Mouse (Mus musculus): ENCODE data around the gene Kcnip1. TPM values are rescaled to one million over a fixed set of nuclear protein-coding genes. Genes with fewer than 3 reads are reported as not detected.

Gene Kcnip1
- total RNA-seq, 2 experiments from 2014 or later, result not detected

- intact Hi-C loops (cut with DNase I), result no loop called here
- DNase-seq (ENCODE audit: low spot score), result no peak
Measured at GRCm38 (mm10) chr11:33944786-33945328, 48.1 kb downstream of the Kcnip1 start.

GRCm38 (mm10) chr11:33944067-33944785 is 48.7 kb downstream of the Kcnip1 start:
- no peak for DNase-seq (ENCODE audit: low spot score)
- intact Hi-C loops (cut with DNase I), result no loop called here

- no peak for DNase-seq (ENCODE audit: low spot score)
- intact Hi-C loops (cut with DNase I), result no loop called here
Measured at GRCm38 (mm10) chr11:33943565-33943964, 49.4 kb downstream of the Kcnip1 start.

DNA sequence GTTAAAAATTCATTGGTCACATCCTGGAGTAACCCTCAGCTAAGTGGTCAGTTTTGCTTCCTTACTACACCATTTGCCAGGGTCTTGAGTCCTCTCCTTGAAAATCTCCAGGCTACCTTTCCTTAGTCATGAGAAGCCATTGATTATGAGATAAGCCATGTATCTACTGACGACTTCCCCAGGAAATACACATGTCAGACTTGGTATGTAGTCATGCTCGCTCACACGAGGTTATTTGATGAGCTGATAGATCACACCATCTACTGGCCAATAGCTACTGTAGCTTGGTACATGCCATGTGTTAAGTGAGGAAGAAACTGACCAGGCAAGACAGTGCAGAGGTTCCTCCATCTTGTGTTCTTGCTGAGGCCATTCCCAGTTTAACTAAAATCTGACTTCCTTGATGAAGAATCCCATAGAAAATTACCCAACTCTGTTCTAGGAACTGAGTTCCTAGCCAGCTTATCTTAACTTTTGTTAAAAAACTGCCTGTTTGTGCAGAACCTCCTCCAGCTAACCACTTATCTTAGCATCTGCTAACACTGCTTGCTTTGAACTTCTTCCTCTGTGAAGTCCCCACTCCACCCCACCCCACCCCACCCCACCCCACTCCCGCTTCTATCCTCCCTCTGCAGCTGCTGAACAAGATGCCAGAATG is 53.4 kb downstream of the Kcnip1 start:
- no peak for DNase-seq (ENCODE audit: low spot score)
- intact Hi-C loops (cut with DNase I), result no loop called here

DNA sequence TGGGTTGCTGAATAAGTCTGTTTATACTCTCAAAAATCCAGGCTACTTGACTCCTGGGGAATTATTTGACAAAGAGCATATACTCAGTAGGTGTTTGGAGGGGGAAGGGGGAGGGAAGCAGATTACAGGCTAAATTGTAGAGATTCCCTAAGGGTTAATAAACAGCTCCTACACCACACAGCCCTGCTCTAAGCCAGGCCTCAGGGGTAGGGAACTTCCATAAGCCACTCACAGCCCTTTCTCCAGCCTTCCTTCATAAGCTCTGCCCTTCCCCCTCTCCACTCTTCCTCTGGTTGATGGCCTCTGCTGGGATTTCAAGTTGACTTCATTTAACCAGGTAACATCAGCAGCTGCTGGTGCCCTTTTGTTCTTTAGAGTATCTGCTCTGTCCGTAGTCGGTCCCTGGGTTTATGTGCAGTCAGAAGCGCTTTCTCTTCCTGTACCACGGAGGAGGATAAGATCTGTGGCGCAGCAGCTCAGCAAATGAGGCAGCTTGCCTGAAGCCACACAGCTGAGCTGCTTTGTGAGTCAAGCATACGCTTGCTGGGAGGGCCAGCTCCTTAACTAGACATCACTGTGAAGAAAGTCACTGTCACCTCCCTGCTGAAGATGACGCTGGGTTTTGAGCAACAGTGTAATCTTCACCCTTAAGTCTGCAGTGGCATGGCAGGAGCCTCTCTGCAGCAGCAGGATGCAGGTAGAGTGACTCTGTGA is 54.2 kb downstream of the Kcnip1 start:
- intact Hi-C loops (cut with DNase I), result no loop called here
- no peak for DNase-seq (ENCODE audit: low spot score)

- intact Hi-C loops (cut with DNase I), result no loop called here
- DNase-seq (ENCODE audit: low spot score), result no peak
Measured at GRCm38 (mm10) chr11:33937641-33938040, 55.3 kb downstream of the Kcnip1 start.

DNA sequence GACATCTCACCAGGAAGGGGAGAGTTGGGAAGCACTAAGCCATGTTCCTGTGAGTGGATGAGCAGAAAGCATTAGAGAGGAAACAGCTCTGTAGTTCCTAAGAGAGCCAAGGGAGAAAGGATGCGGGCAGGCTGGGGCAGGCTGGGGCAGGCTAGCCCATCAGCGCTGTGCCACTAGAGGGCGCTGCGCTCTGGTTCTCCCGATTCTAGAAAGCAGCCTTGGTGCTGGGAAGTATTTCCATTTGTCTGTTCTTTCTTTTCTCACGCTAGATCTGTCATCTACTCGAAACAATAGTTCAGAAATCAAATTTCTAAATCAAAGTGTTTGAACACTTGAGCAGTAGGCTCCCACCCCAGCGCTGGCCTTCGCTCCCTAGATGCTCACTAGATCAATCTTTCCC is 58.7 kb downstream of the Kcnip1 start:
- no peak for DNase-seq (ENCODE audit: low spot score)
- intact Hi-C loops (cut with DNase I), result no loop called here

GRCm38 (mm10) chr11:33932386-33933111 is 60.4 kb downstream of the Kcnip1 start:
- intact Hi-C loops (cut with DNase I), result no loop called here
- DNase-seq (ENCODE audit: low spot score), result no peak

DNA sequence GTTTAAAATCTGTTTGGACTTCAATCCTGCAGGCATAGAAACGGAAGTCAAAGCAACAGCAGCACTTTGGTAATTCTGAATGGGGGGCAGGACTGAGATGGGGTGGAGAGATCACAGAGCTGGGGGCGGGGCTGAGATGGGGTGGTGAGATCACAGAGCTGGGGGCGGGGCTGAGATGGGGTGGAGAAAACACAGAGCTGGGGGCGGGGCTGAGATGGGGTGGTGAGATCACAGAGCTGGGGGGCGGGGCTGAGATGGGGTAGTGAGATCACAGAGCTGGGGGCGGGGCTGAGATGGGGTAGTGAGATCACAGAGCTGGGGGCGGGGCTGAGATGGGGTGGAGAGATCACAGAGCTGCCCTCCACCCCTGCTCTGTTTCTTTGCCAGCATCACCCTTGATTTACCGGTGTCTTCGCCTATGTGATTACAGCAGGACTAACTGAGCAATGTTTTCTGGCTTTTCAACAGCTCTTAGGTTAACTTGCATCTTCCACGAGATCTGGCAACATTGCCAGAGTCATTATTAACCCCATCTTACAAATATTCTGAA is 61.0 kb downstream of the Kcnip1 start:
- intact Hi-C loops (cut with DNase I), result no loop called here
- no peak for DNase-seq (ENCODE audit: low spot score)

DNA sequence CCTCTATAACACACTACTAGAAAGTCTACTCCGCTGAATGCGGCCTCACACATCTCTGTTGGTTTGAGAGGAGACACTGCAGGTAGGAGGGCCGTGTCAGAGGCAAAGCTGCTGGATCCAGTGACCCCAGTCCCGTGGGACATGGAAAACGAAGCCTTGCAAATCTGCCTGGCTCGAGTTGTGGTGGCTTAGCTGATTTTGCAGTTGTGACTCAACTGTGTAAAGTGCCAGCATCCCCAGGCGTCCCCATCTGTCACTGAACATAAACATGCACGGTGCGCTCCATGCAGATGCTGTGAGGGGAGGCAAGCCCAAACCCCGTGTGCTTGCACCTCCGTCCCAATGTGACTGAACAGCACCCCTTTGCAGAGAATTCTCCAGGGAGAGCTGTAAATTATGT is 63.5 kb downstream of the Kcnip1 start:
- no peak for DNase-seq (ENCODE audit: low spot score)
- intact Hi-C loops (cut with DNase I), result no loop called here

DNA sequence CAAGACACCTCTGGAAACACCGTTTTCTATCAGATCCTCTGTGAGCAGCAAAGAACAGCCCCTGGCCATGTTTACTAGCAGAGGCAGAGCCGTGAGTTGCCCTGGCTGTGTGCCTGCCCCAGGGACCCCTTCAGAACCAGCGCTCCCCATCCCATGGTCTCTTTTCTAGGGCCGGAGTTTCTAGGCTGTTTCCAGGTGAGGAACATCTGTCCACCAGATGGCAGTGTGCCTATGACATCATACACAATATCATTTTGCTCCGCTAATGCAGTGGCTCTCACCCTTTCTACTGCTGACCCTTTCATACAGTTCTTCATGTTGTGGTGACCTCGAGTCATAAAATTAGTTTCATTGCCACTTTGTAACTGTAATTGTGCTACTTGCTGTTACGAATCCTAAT is 64.3 kb downstream of the Kcnip1 start:
- intact Hi-C loops (cut with DNase I), result no loop called here
- no peak for DNase-seq (ENCODE audit: low spot score)

DNA sequence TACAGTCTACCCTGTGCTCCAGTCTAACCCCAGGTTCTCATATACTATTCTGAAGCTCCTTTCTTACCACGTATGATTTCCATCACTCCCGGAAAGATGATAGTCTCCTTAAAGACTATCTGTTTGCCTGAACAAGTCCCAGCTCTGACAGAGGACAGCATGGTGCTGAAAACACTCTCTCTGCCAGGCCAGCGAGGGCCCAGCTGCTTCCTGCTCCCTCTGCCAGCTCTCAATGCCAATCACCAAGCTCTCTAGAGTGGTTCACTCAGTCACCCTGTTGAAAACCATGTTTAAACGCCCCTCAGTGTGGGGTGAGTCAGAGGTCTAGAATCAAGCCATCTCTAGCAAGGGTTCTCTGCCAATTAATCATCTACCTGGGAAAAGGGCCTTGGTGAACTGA is 65.1 kb downstream of the Kcnip1 start:
- intact Hi-C loops (cut with DNase I), result no loop called here
- DNase-seq (ENCODE audit: low spot score), result no peak

DNA sequence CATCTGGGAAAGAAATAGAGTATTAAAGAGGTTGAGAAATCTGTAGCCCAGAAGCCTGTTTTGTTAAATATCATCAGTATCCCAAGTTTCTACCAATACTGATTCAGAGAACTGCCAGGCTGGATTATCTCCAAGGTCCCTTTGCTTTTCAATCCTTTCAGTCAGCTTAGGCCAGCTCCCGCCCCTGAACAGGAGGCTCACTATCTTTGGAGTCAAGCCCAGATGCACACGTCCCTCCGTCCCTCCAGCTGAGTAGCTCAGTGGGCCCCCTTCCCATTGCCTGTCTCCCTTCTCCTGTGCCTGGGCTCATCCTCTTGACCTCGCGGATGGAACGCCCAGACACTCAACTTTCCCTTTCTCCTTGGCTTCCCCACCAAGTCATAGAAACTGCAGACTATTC is 65.6 kb downstream of the Kcnip1 start:
- intact Hi-C loops (cut with DNase I), result no loop called here
- DNase-seq (ENCODE audit: low spot score), result no peak

GRCm38 (mm10) chr11:33926551-33926950 is 66.4 kb downstream of the Kcnip1 start:
- intact Hi-C loops (cut with DNase I), result no loop called here
- DNase-seq (ENCODE audit: low spot score), result no peak

- intact Hi-C loops (cut with DNase I), result no loop called here
- no peak for DNase-seq (ENCODE audit: low spot score)
Measured at GRCm38 (mm10) chr11:33925778-33926177, 67.2 kb downstream of the Kcnip1 start.

DNA sequence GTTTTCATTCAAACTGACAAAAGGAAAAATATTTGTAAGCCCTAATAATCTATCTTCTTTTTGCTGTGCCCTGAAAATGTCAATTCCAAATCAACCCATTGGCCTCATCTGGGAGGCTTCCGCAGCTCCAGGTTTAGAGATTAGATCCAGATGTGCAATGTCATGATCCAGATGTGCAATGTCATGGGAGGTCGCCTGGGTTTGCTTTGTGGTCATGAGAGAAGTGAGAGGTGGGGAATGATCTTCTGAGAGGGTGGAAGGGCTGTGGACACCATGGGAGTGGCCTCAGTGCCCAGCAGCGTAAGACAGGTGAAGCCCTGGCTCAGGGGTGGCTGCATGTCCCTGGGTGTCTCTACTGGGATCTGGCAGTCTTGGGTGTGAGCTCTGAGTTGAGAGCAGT is 69.9 kb downstream of the Kcnip1 start:
- DNase-seq (ENCODE audit: low spot score), result no peak
- intact Hi-C loops (cut with DNase I), result no loop called here

DNA sequence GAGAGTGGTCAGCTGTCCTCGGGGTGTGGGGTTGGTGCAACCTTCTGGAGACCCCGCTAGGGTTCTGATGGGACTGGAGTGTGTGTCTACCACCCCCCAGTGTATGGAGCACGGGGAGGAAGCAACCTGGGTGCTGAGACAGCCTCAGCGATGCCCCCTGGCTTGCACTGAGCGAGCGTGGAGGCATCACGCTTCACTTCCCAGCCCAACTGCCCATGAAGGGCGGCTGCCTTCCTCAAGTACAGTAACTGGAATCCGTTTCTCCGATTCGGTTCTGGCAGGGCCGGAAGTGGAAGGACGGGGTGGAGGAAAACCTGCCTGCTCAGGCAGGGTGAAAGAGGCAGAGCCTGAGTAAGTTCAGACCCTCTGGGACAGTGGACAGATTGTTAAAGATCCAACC is 71.5 kb downstream of the Kcnip1 start:
- intact Hi-C loops (cut with DNase I), result no loop called here

DNA sequence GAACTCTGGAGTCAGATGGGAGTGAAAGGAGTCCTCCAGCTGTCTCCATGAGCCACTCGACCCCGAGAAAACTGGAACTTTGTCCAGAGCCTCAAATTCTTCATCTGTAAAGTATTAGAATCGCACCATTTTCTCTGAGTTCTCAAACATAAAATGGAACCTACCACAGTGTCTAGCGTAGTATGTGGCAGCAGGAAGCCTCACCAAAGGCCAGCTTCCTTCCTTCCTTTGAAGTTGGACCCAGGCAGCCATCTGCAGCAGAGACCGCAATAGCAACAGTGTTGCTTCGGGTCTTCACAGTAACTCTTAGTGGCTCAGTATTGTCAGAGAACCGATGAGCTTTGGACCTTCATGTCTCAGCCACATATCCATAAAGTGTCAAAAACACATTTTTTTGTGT is 73.1 kb downstream of the Kcnip1 start:
- intact Hi-C loops (cut with DNase I), result no loop called here
- no peak for DNase-seq (ENCODE audit: low spot score)

More for the DNA sequence above, 71.5 kb downstream of the Kcnip1 start:
- no peak for DNase-seq (ENCODE audit: low spot score)

DNA sequence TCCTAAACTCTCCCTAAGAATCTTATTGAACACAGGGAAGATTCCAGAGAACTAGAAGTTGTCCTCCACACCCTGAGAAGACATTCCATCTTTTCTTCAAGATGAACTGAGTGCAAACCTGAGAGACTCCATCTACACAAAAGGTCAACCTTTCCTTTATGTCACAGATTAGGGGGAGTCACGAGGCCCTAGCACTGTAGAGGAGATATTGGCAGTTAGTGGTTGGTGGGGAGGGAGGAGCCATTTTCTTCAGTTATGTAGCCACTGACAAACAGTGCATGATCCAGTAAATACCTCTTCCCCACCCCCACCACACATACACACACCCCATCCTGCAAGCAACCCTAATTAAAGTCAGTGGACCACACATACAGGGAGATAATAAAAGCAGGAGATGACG is 74.5 kb downstream of the Kcnip1 start:
- intact Hi-C loops (cut with DNase I), result no loop called here
- DNase-seq (ENCODE audit: low spot score), result no peak

DNA sequence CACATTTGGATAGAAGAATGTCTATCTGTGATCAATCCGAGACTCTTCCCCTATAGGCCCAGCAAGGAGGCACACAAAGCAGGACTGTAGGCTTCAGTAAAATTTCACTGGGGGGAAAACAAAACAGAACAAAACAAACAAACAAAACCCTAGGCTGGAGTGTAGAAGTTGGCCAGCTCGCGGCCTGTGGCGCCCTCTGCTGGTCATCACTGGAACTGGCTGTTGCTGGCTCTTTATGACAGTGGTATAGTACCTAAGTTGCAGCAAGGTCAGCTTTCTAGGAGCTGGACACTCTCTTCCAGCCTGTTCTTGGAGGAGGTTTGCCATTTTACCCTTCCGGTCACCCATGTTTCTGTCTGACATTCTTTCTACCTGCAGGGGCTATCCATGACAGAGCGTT is 75.4 kb downstream of the Kcnip1 start:
- intact Hi-C loops (cut with DNase I), result loop anchor here (1.0 kb wide), 1 partner anchor 184 kb away; no protein-coding TSS in a partner anchor
- DNase-seq (ENCODE audit: low spot score), result no peak
